Mouse (Mus musculus) MEL (cell line): ENCODE measurements around the gene Zfr.

Source experiments
- BHLHE40 ChIP-seq: IDR thresholded peaks from 2 replicates; pipeline ENCODE4 v1.6.1; 2012; ENCODE audit warnings: low read depth, mild to moderate bottlenecking, inconsistent platforms, low read length, improper control_type of control experiment, borderline replicate concordance
- CHD2 ChIP-seq: IDR thresholded peaks from 2 replicates; pipeline ENCODE4 v1.6.1; 2011; ENCODE audit warnings: low read length, improper control_type of control experiment
- CTCF ChIP-seq, 3 experiments: IDR thresholded peaks in 2 of 3; conservative IDR thresholded peaks in 1 of 3; 2 replicates each; pipeline ENCODE4 v1.5.1; 2011 to 2012; ENCODE audit warnings: low read length in 3 of 3, low read depth in 2 of 3, mild to moderate bottlenecking in 2 of 3, improper control_type of control experiment in 1 of 3, inconsistent platforms in 1 of 3, mixed read lengths in 1 of 3, moderate library complexity in 1 of 3; ENCODE audit not compliant: control insufficient read depth in 1 of 3, insufficient read depth in 1 of 3, poor library complexity in 1 of 3, severe bottlenecking in 1 of 3
- E2F4 ChIP-seq: IDR thresholded peaks from 2 replicates; pipeline ENCODE4 v1.6.1; 2011; ENCODE audit warnings: low read depth, low read length, improper control_type of control experiment, borderline replicate concordance
- EP300 ChIP-seq, 2 experiments: IDR thresholded peaks; 2 replicates each; pipeline ENCODE4 v1.6.1; 2011; ENCODE audit warnings: improper control_type of control experiment in 2 of 2, low read length in 2 of 2, low read depth in 1 of 2, mild to moderate bottlenecking in 1 of 2
- KAT2A ChIP-seq: conservative IDR thresholded peaks from 2 replicates; pipeline ENCODE4 v1.6.1; 2012; ENCODE audit warnings: low read depth, low read length, improper control_type of control experiment, inconsistent platforms
- POLR2A ChIP-seq, 2 experiments: IDR thresholded peaks; 2 replicates each; pipeline ENCODE4 v1.6.1; 2011 to 2012; ENCODE audit warnings: low read length in 2 of 2, mild to moderate bottlenecking in 2 of 2, control low read depth in 1 of 2, improper control_type of control experiment in 1 of 2, low read depth in 1 of 2, moderate library complexity in 1 of 2; ENCODE audit not compliant: control insufficient read depth in 1 of 2, insufficient read depth in 1 of 2, poor library complexity in 1 of 2
- RCOR1 ChIP-seq: IDR thresholded peaks from 2 replicates; pipeline ENCODE4 v1.6.1; 2012; ENCODE audit warnings: low read depth, mild to moderate bottlenecking, inconsistent platforms, low read length, improper control_type of control experiment
- USF1 ChIP-seq: IDR thresholded peaks from 2 replicates; pipeline ENCODE4 v1.6.1; 2014; ENCODE audit warnings: low read depth, mild to moderate bottlenecking, inconsistent platforms, low read length, improper control_type of control experiment, moderate library complexity
- ZKSCAN1 ChIP-seq: IDR thresholded peaks from 2 replicates; pipeline ENCODE4 v1.6.1; 2012; ENCODE audit warnings: low read depth, mild to moderate bottlenecking, inconsistent platforms, low read length, improper control_type of control experiment, moderate library complexity

GRCm38 (mm10) chr15:12124913-12125312 is 7.3 kb downstream of the Zfr start:
- TF ChIP-seq CHD2 (no peak), CTCF (IDR thresholded peaks at IDR 0.05 in 2 of 3, conservative IDR thresholded peaks at IDR 0.05 in 1 of 3; ENCODE audit: control insufficient read depth in 1 of 3, insufficient read depth in 1 of 3, low read depth in 2 of 3, low read length in 3 of 3, poor library complexity in 1 of 3, severe bottlenecking in 1 of 3) (no peak), POLR2A (IDR thresholded peaks at IDR 0.05; ENCODE audit: control insufficient read depth in 1 of 2, insufficient read depth in 1 of 2, low read depth in 1 of 2, low read length in 2 of 2, poor library complexity in 1 of 2) (peak in 1 of 2 experiments; percentile 16; a peak in 1 of 4 replicates), ZKSCAN1 (no peak), BHLHE40 (no peak), USF1 (no peak), EP300 (IDR thresholded peaks at IDR 0.05; ENCODE audit: low read depth in 1 of 2, low read length in 2 of 2) (no peak; a peak in 1 of 4 replicates), KAT2A (no peak), RCOR1 (no peak), E2F4 (no peak)
